Mouse (Mus musculus): Measurements from ENCODE around the gene Inpp5f. TPM values are rescaled to one million over a fixed set of nuclear protein-coding genes. Genes with fewer than 3 reads are reported as not detected.

The Inpp5f gene
- polyA plus RNA-seq, 1 experiment = 3.6 TPM

DNA sequence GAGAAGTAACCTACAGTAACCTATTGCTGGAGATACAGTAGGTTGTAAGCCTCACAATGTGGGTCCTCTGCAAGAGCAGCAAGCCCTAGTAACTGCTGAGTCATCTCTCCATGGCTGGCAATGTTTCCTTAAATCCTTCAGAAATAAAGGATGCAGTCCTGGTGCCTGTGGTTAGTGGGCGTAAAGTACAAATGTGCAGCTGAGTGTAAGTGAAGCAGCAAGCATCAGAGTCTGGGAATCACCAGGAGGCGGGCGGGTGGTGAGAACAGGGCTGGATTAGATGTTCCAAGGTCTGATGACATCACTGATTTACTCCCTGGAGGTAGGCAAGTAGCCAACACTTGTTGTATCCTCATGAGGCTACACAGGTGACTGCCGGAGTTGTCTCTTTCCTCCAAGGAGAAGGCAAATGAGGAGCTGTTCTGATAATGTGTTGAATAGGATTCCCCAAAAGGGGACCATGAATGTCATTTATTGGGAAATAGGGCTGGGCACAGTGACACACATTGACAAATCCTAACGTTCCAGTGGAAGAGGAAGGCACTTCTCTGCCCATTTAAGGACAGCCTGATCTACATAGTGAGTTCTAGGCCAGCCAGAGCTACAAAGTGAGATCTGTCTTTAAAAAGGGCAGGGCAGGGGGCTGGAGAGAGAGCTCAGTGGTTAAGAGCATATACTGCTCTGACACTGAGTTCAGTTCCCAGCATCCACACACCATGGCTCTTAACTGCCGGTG, 27.7 kb upstream of the Inpp5f start:
- Histone ChIP-seq H3K4me3 (no peak overlapping the region), H3K36me3 (ENCODE audit: control insufficient read depth, insufficient read depth) (no peaks in the 10 kb centered on the region), H3K79me2 (ENCODE audit: control insufficient read depth, insufficient read depth) (no peaks in the 10 kb centered on the region), H3K27me3 (ENCODE audit: control insufficient read depth, insufficient read depth, insufficient read length) (no peaks in the 10 kb centered on the region), H3ac (ENCODE audit: control insufficient read depth, insufficient read length) (no peak overlapping the region), H3K4me2 (ENCODE audit: low read depth) (peak overlapping the region; percentile 2)
- no peak for TF ChIP-seq POLR2AphosphoS2 (IDR thresholded peaks at IDR 0.05; ENCODE audit: insufficient read length, low read depth)
- TF ChIP-seq TCF3 (IDR thresholded peaks at IDR 0.05; ENCODE audit: insufficient read length, low read depth) = no peak
- TF ChIP-seq E2F4 (IDR thresholded peaks at IDR 0.05; ENCODE audit: insufficient read depth) = no peak
- no peak for TF ChIP-seq MYOD1 (IDR thresholded peaks at IDR 0.05; ENCODE audit: control insufficient read depth in 1 of 3, insufficient read length in 2 of 3, low read depth in 2 of 3)
- no peak for TF ChIP-seq SRF (IDR thresholded peaks at IDR 0.05; ENCODE audit: control insufficient read depth, insufficient read length, low read depth)
- no peak for TF ChIP-seq CEBPB (IDR thresholded peaks at IDR 0.05; ENCODE audit: insufficient read depth, poor library complexity, severe bottlenecking)

GRCm38 (mm10) chr7:128587334-128587933, 23.7 kb upstream of the Inpp5f start:
- Histone ChIP-seq H3K4me2 (ENCODE audit: low read depth) (no peak overlapping the region), H3K36me3 (ENCODE audit: control insufficient read depth, insufficient read depth) (no peaks in the 10 kb centered on the region), H3K4me3 (no peak overlapping the region), H3K79me2 (ENCODE audit: control insufficient read depth, insufficient read depth) (no peaks in the 10 kb centered on the region), H3K27me3 (ENCODE audit: control insufficient read depth, insufficient read depth, insufficient read length) (no peaks in the 10 kb centered on the region), H3ac (ENCODE audit: control insufficient read depth, insufficient read length) (no peak overlapping the region)
- TF ChIP-seq CEBPB (IDR thresholded peaks at IDR 0.05; ENCODE audit: insufficient read depth, poor library complexity, severe bottlenecking) (no peak), MYOG (IDR thresholded peaks at IDR 0.05; ENCODE audit: control insufficient read depth in 1 of 3, insufficient read depth in 1 of 3, insufficient read length in 2 of 3, low read depth in 2 of 3) (no peak), POLR2A (IDR thresholded peaks at IDR 0.05; ENCODE audit: insufficient read length, low read depth) (no peak), POLR2AphosphoS2 (IDR thresholded peaks at IDR 0.05; ENCODE audit: insufficient read length, low read depth) (no peak), MYOD1 (IDR thresholded peaks at IDR 0.05; ENCODE audit: control insufficient read depth in 1 of 3, insufficient read length in 2 of 3, low read depth in 2 of 3) (no peak), TCF3 (IDR thresholded peaks at IDR 0.05; ENCODE audit: insufficient read length, low read depth) (no peak), SRF (IDR thresholded peaks at IDR 0.05; ENCODE audit: control insufficient read depth, insufficient read length, low read depth) (no peak), TCF12 (IDR thresholded peaks at IDR 0.05; ENCODE audit: insufficient read depth, poor library complexity, severe bottlenecking) (no peak), USF1 (IDR thresholded peaks at IDR 0.05; ENCODE audit: low read depth) (no peak), MAX (IDR thresholded peaks at IDR 0.05; ENCODE audit: low read depth) (no peak), E2F4 (IDR thresholded peaks at IDR 0.05; ENCODE audit: insufficient read depth) (no peak), REST (IDR thresholded peaks at IDR 0.05; ENCODE audit: insufficient read depth, insufficient read length) (no peak)

DNA sequence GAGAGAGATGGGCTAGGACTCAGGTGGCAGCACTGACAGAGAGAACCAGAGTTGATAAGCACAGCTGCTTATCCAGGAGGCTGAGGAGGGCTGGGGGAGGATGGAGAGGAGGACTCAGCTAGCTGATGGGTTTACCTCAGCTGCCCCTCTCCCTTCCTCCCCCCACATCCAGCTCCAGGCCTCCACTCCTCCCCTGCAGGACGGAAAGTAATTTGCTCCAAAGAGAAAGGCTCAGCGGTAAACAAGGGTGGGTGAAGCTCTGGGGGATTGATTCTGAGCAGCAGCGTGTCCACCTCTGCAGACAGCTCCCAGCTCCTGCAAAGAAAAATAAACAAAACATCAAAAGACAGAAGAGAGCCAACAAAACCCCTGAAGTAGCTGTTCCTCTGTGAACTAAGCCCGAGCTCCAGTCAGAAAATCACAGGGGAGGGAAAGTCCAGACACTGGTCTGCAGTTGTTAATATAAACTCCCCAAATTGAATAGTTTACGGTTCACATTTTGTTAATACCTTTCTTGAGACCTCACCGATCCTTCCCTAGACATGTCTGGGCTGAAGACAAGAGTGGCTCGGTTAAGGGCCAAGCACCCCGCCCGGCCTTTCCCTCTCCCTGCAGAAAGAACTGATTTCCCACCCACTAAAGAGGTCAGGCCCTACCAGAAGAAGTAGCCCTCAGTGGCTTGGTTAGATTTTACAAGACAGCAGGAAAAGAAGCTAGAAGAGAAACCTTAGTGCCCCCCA, 19.6 kb upstream of the Inpp5f start:
- no peak for TF ChIP-seq SRF (IDR thresholded peaks at IDR 0.05; ENCODE audit: control insufficient read depth, insufficient read length, low read depth)
- no peak for TF ChIP-seq E2F4 (IDR thresholded peaks at IDR 0.05; ENCODE audit: insufficient read depth)
- no peak for TF ChIP-seq MYOG (IDR thresholded peaks at IDR 0.05; ENCODE audit: control insufficient read depth in 1 of 3, insufficient read depth in 1 of 3, insufficient read length in 2 of 3, low read depth in 2 of 3)
- no peak for TF ChIP-seq USF1 (IDR thresholded peaks at IDR 0.05; ENCODE audit: low read depth)
- no peak for TF ChIP-seq TCF12 (IDR thresholded peaks at IDR 0.05; ENCODE audit: insufficient read depth, poor library complexity, severe bottlenecking)
- no peak for TF ChIP-seq CEBPB (IDR thresholded peaks at IDR 0.05; ENCODE audit: insufficient read depth, poor library complexity, severe bottlenecking)
- no peak for TF ChIP-seq TCF3 (IDR thresholded peaks at IDR 0.05; ENCODE audit: insufficient read length, low read depth)
- no peak for TF ChIP-seq MAX (IDR thresholded peaks at IDR 0.05; ENCODE audit: low read depth)
- TF ChIP-seq POLR2A (IDR thresholded peaks at IDR 0.05; ENCODE audit: insufficient read length, low read depth) = no peak
- no peak for TF ChIP-seq REST (IDR thresholded peaks at IDR 0.05; ENCODE audit: insufficient read depth, insufficient read length)
- TF ChIP-seq POLR2AphosphoS2 (IDR thresholded peaks at IDR 0.05; ENCODE audit: insufficient read length, low read depth) = no peak
- TF ChIP-seq MYOD1 (IDR thresholded peaks at IDR 0.05; ENCODE audit: control insufficient read depth in 1 of 3, insufficient read length in 2 of 3, low read depth in 2 of 3) = no peak
- no peak overlapping the region for H3ac ChIP-seq (ENCODE audit: control insufficient read depth, insufficient read length)
- H3K4me3 ChIP-seq = no peak overlapping the region
- H3K4me2 ChIP-seq (ENCODE audit: low read depth) = no peak overlapping the region
- no peaks in the 10 kb centered on the region for H3K36me3 ChIP-seq (ENCODE audit: control insufficient read depth, insufficient read depth)
- H3K79me2 ChIP-seq (ENCODE audit: control insufficient read depth, insufficient read depth) = no peaks in the 10 kb centered on the region
- no peaks in the 10 kb centered on the region for H3K27me3 ChIP-seq (ENCODE audit: control insufficient read depth, insufficient read depth, insufficient read length)

GRCm38 (mm10) chr7:128592118-128592935, 18.8 kb upstream of the Inpp5f start:
- no peak for TF ChIP-seq SRF (IDR thresholded peaks at IDR 0.05; ENCODE audit: control insufficient read depth, insufficient read length, low read depth)
- TF ChIP-seq USF1 (IDR thresholded peaks at IDR 0.05; ENCODE audit: low read depth) = no peak
- TF ChIP-seq MYOG (IDR thresholded peaks at IDR 0.05; ENCODE audit: control insufficient read depth in 1 of 3, insufficient read depth in 1 of 3, insufficient read length in 2 of 3, low read depth in 2 of 3) = no peak
- TF ChIP-seq CEBPB (IDR thresholded peaks at IDR 0.05; ENCODE audit: insufficient read depth, poor library complexity, severe bottlenecking) = no peak
- TF ChIP-seq MAX (IDR thresholded peaks at IDR 0.05; ENCODE audit: low read depth) = no peak
- TF ChIP-seq E2F4 (IDR thresholded peaks at IDR 0.05; ENCODE audit: insufficient read depth) = no peak
- TF ChIP-seq REST (IDR thresholded peaks at IDR 0.05; ENCODE audit: insufficient read depth, insufficient read length) = no peak
- TF ChIP-seq MYOD1 (IDR thresholded peaks at IDR 0.05; ENCODE audit: control insufficient read depth in 1 of 3, insufficient read length in 2 of 3, low read depth in 2 of 3) = no peak
- no peak for TF ChIP-seq TCF3 (IDR thresholded peaks at IDR 0.05; ENCODE audit: insufficient read length, low read depth)
- no peak for TF ChIP-seq POLR2AphosphoS2 (IDR thresholded peaks at IDR 0.05; ENCODE audit: insufficient read length, low read depth)
- no peak for TF ChIP-seq POLR2A (IDR thresholded peaks at IDR 0.05; ENCODE audit: insufficient read length, low read depth)
- TF ChIP-seq TCF12 (IDR thresholded peaks at IDR 0.05; ENCODE audit: insufficient read depth, poor library complexity, severe bottlenecking) = no peak

More at GRCm38 (mm10) chr7:128592118-128592935, 18.8 kb upstream of the Inpp5f start:
- H3K4me3 ChIP-seq = no peak overlapping the region
- no peaks in the 10 kb centered on the region for H3K36me3 ChIP-seq (ENCODE audit: control insufficient read depth, insufficient read depth)
- H3K79me2 ChIP-seq (ENCODE audit: control insufficient read depth, insufficient read depth) = no peaks in the 10 kb centered on the region
- H3K27me3 ChIP-seq (ENCODE audit: control insufficient read depth, insufficient read depth, insufficient read length) = no peaks in the 10 kb centered on the region
- no peak overlapping the region for H3ac ChIP-seq (ENCODE audit: control insufficient read depth, insufficient read length)
- no peak overlapping the region for H3K4me2 ChIP-seq (ENCODE audit: low read depth)

Measured in myocyte (in vitro differentiated cells).